Mouse (Mus musculus) CH12.LX (cell line): ENCODE data around the gene Neurl1a. TPM values are rescaled to one million over a fixed set of nuclear protein-coding genes. Genes with fewer than 3 reads are reported as not detected.

Experiments
- DNase-seq: peaks from one replicate; pipeline ENCODE4 v3.0.0-alpha.2; 2013; ENCODE audit errors: extremely low read depth
- H3K27ac ChIP-seq: 2 replicates; pipeline ENCODE4 v1.5.1; 2012; ENCODE audit warnings: low read depth, mild to moderate bottlenecking, control low read depth, moderate library complexity; ENCODE audit not compliant: insufficient read depth
- H3K27me3 ChIP-seq: replicated peaks from 2 replicates; pipeline ENCODE3; 2012; ENCODE audit warnings: inconsistent platforms
- H3K36me3 ChIP-seq, 2 experiments: replicated peaks in 1 of 2; 2 replicates each; pipeline versions ENCODE3 to v1.6.1; 2012; ENCODE audit warnings: inconsistent platforms in 1 of 2, low read length in 1 of 2, mild to moderate bottlenecking in 1 of 2, mixed read lengths in 1 of 2, moderate library complexity in 1 of 2; ENCODE audit not compliant: control insufficient read depth in 1 of 2, insufficient read depth in 1 of 2
- H3K4me1 ChIP-seq, 2 experiments: 2 replicates each; pipeline ENCODE4 v1.6.1; 2012; ENCODE audit warnings: inconsistent platforms in 1 of 2, moderate library complexity in 1 of 2; ENCODE audit not compliant: insufficient read depth in 2 of 2, control insufficient read depth in 1 of 2
- H3K4me2 ChIP-seq: 2 replicates; pipeline ENCODE4 v1.6.1; 2012; ENCODE audit warnings: low read depth, mild to moderate bottlenecking, control low read depth; ENCODE audit not compliant: poor library complexity, insufficient read depth, severe bottlenecking
- H3K4me3 ChIP-seq, 3 experiments: fragments of 150-350 bp in 1 of 3; sonication (generic) in 1 of 3; replicated peaks in 1 of 3; 2 replicates each; pipeline versions ENCODE3 to v1.5.1; 2011 to 2012; ENCODE audit warnings: low read depth in 2 of 3, low read length in 2 of 3, mild to moderate bottlenecking in 2 of 3, moderate library complexity in 2 of 3, control low read depth in 1 of 3, improper control_type of control experiment in 1 of 3, inconsistent platforms in 1 of 3, mixed read lengths in 1 of 3; ENCODE audit not compliant: poor library complexity in 1 of 3
- H3K79me2 ChIP-seq: replicated peaks from 2 replicates; pipeline ENCODE4 v1.6.1; 2012; ENCODE audit warnings: mild to moderate bottlenecking, moderate library complexity; ENCODE audit not compliant: control insufficient read depth, poor library complexity, insufficient read depth, severe bottlenecking; ENCODE audit errors: extremely low read depth
- H3K9ac ChIP-seq: 2 replicates; pipeline ENCODE4 v1.6.1; 2012; ENCODE audit warnings: low read depth, mild to moderate bottlenecking, control low read depth, moderate library complexity; ENCODE audit not compliant: insufficient read depth
- H3K9me3 ChIP-seq: replicated peaks from 2 replicates; pipeline ENCODE3; 2012; ENCODE audit warnings: low read length, inconsistent platforms, mixed read lengths
- CHD1 ChIP-seq: IDR thresholded peaks from 2 replicates; pipeline ENCODE4 v1.6.1; 2012; ENCODE audit warnings: low read depth, low read length, improper control_type of control experiment, inconsistent platforms
- CHD2 ChIP-seq: IDR thresholded peaks from 2 replicates; pipeline ENCODE4 v1.6.1; 2011; ENCODE audit warnings: low read length, improper control_type of control experiment
- ELF1 ChIP-seq: IDR thresholded peaks from 2 replicates; pipeline ENCODE4 v1.6.1; 2014; ENCODE audit warnings: low read depth, mild to moderate bottlenecking, inconsistent platforms, low read length, improper control_type of control experiment
- ETS1 ChIP-seq: conservative IDR thresholded peaks from 2 replicates; pipeline ENCODE4 v1.6.1; 2012; ENCODE audit warnings: low read depth, mild to moderate bottlenecking, inconsistent platforms, low read length, improper control_type of control experiment, moderate library complexity
- JUN ChIP-seq: IDR thresholded peaks from 2 replicates; pipeline ENCODE4 v1.6.1; 2011; ENCODE audit warnings: low read depth, mild to moderate bottlenecking, low read length, improper control_type of control experiment, moderate library complexity; ENCODE audit not compliant: insufficient read depth
- JUND ChIP-seq: conservative IDR thresholded peaks from 2 replicates; pipeline ENCODE4 v1.6.1; 2011; ENCODE audit warnings: low read depth, low read length, improper control_type of control experiment
- KAT2A ChIP-seq: IDR thresholded peaks from 2 replicates; pipeline ENCODE4 v1.6.1; 2012; ENCODE audit warnings: low read length, improper control_type of control experiment, inconsistent platforms; ENCODE audit not compliant: insufficient replicate concordance
- MXI1 ChIP-seq: IDR thresholded peaks from 2 replicates; pipeline ENCODE4 v1.6.1; 2011; ENCODE audit warnings: mild to moderate bottlenecking, low read depth, low read length, improper control_type of control experiment
- MYC ChIP-seq: IDR thresholded peaks from 2 replicates; pipeline ENCODE4 v1.6.1; 2011; ENCODE audit warnings: low read depth, mild to moderate bottlenecking, improper control_type of control experiment, low read length
- PAX5 ChIP-seq: IDR thresholded peaks from 2 replicates; pipeline ENCODE4 v1.6.1; 2012; ENCODE audit warnings: low read length, inconsistent platforms, mixed read lengths
- POLR2A ChIP-seq: IDR thresholded peaks from 2 replicates; pipeline ENCODE4 v1.6.1; 2011; ENCODE audit warnings: low read depth, mild to moderate bottlenecking, improper control_type of control experiment, low read length
- POLR2AphosphoS2 ChIP-seq: IDR thresholded peaks from 2 replicates; pipeline ENCODE4 v1.6.1; 2011; ENCODE audit warnings: low read depth, low read length, improper control_type of control experiment
- RAD21 ChIP-seq: IDR thresholded peaks from 2 replicates; pipeline ENCODE4 v1.6.1; 2011; ENCODE audit warnings: low read depth, mild to moderate bottlenecking, low read length, improper control_type of control experiment, moderate library complexity
- TBP ChIP-seq: conservative IDR thresholded peaks from 2 replicates; pipeline ENCODE4 v1.6.1; 2011; ENCODE audit warnings: low read depth, low read length, improper control_type of control experiment
- TCF12 ChIP-seq: IDR thresholded peaks from 2 replicates; pipeline ENCODE4 v1.6.1; 2014; ENCODE audit warnings: low read depth, mild to moderate bottlenecking, inconsistent platforms, low read length, improper control_type of control experiment
- USF1 ChIP-seq: IDR thresholded peaks from 2 replicates; pipeline ENCODE4 v1.6.1; 2014; ENCODE audit warnings: low read depth, mild to moderate bottlenecking, inconsistent platforms, low read length, improper control_type of control experiment
- USF2 ChIP-seq: conservative IDR thresholded peaks from 2 replicates; pipeline ENCODE4 v1.6.1; 2011; ENCODE audit warnings: low read depth, low read length, improper control_type of control experiment
- ZKSCAN1 ChIP-seq: IDR thresholded peaks from 2 replicates; pipeline ENCODE4 v1.6.1; 2012; ENCODE audit warnings: low read depth, inconsistent platforms, low read length, improper control_type of control experiment, borderline replicate concordance
- ZMIZ1 ChIP-seq: IDR thresholded peaks from 2 replicates; pipeline ENCODE4 v1.6.1; 2012; ENCODE audit warnings: low read depth, mild to moderate bottlenecking, inconsistent platforms, low read length, improper control_type of control experiment
- ZNF384 ChIP-seq: IDR thresholded peaks from 2 replicates; pipeline ENCODE4 v1.6.1; 2012; ENCODE audit warnings: low read depth, low read length, improper control_type of control experiment, inconsistent platforms
- dilution Hi-C: fragments of 300-500 bp; cut with MboI; formaldehyde crosslinking; loops from 2 replicates; pipeline ENCODE4 v1.14.3; 2020; ENCODE audit warnings: low sequenced_read_pairs; ENCODE audit not compliant: extremely low pct_unique_long_range_greater_than_20kb, extremely low pct_ligation_motif_present
- in situ Hi-C: fragments of 300-500 bp; cut with MboI; formaldehyde crosslinking; loops from 3 replicates; pipeline ENCODE4 v1.14.3; 2019; ENCODE audit warnings: low sequenced_read_pairs, low pct_ligation_motif_present, low pct_unique_long_range_greater_than_20kb, mixed read lengths
- polyA plus RNA-seq: library from polyadenylated mRNA; unstranded; fragments of >175 nt; gene quantifications from 2 replicates; pipeline ENCODE4 v1.2.1, GENCODE M21; 2012; ENCODE audit warnings: low read depth; ENCODE audit not compliant: insufficient read length
- total RNA-seq, 2 experiments: library from RNA; depleted of rRNA; stranded (reverse); fragments of 300-350 nt in 1 of 2; fragments of >200 nt in 1 of 2; gene quantifications; 2 replicates each; pipeline ENCODE4 v1.2.3; 2012 to 2014

The Neurl1a gene
- total and polyA plus RNA-seq, 3 experiments = 0.05 to 0.13 TPM; not detected in 1

DNA sequence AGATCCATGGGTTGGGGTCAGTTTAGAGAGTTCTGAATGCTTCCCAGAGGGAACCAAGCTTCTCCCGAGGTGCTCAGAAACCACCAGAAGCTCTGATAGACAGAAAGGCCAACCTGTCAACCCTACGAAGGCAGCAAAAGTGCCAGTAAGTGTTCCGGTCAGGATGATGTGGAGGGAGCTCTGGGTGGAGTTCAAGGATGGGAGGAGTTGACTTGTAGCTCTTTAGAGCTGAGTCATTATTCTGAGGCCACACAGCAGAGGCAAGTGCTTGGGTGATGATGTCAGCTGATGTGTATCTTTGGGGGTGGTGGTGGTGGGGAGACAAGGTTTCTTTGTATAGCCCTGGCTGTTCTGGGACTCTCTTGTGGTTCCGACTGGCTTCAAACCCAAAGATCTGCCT lies 41.0 kb downstream of the Neurl1a start:
- Histone ChIP-seq H3K27me3 (no peaks in the 10 kb centered on the region), H3K79me2 (no peaks in the 10 kb centered on the region), H3K36me3 (no peaks in the 10 kb centered on the region), H3K4me1 (peaks cover 15 to 32% of the 10 kb centered on the region in 2 experiments), H3K4me3 (no peak overlapping the region), H3K4me2 (no peak overlapping the region), H3K27ac (no peak overlapping the region), H3K9ac (no peak overlapping the region), H3K9me3 (no peaks in the 10 kb centered on the region)
- TF ChIP-seq MYC (no peak), POLR2AphosphoS2 (no peak), PAX5 (no peak), TBP (no peak), RAD21 (no peak), ZNF384 (no peak), JUN (no peak), ZKSCAN1 (no peak), KAT2A (no peak)
- dilution Hi-C loops = no loop called here
- in situ Hi-C loops = no loop called here
- DNase-seq = no peak

DNA sequence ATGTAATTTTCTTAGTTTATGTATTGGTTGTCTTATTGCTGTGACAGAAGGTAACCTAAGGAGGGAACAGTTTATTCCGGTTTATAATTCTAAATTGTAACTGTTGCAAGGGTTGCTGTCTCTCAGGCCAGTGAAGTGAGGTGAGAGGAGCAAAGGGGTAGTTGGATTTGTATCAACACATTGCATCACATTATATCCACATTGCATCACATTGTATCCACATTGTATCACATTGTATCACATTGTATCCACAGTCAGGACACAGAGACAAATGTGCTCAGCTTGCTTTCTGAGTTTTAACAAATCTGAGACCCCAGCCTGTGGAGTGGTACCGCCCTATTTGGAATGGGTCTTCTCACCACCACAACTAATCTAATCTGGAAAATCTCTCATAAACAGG lies 41.6 kb downstream of the Neurl1a start:
- TF ChIP-seq ZMIZ1 (no peak), POLR2AphosphoS2 (no peak), JUND (no peak), MYC (no peak), MXI1 (no peak), TCF12 (no peak), ELF1 (no peak), ZKSCAN1 (no peak), USF2 (no peak), CHD1 (no peak), KAT2A (no peak), POLR2A (no peak), ETS1 (no peak), CHD2 (no peak), USF1 (no peak)

More for the DNA sequence above, 41.6 kb downstream of the Neurl1a start:
- no peak overlapping the region for H3K27ac ChIP-seq
- H3K4me1 ChIP-seq = peaks cover 20 to 38% of the 10 kb centered on the region in 2 experiments
- H3K9ac ChIP-seq = no peak overlapping the region
- dilution Hi-C loops = no loop called here
- no peaks in the 10 kb centered on the region for H3K27me3 ChIP-seq
- in situ Hi-C loops = no loop called here
- no peaks in the 10 kb centered on the region for H3K36me3 ChIP-seq
- no peaks in the 10 kb centered on the region for H3K9me3 ChIP-seq
- DNase-seq = no peak
- no peak overlapping the region for H3K4me3 ChIP-seq
- H3K79me2 ChIP-seq = no peaks in the 10 kb centered on the region
- no peak overlapping the region for H3K4me2 ChIP-seq
